Mouse (Mus musculus) brown adipose tissue, adult 24 weeks (tissue): Measurements from ENCODE around the gene Klhl8. TPM values are rescaled to one million over a fixed set of nuclear protein-coding genes. Genes with fewer than 3 reads are reported as not detected.
A peak's percentile ranks its signal among the peaks of the same experiment; 100 is the strongest.
"Not testable (repeated sequence)": the region's sequence is repeated elsewhere in the genome, so short reads cannot be mapped to it uniquely, and the experiment has no call there.

Source experiments
- H3K27ac ChIP-seq: fragments of 200-500 bp; replicated peaks from 2 replicates; pipeline ENCODE4 v1.5.1; 2012; ENCODE audit warnings: low read depth, mild to moderate bottlenecking, low read length
- H3K4me1 ChIP-seq: fragments of 200-500 bp; 2 replicates; pipeline ENCODE4 v1.6.1; 2012; ENCODE audit warnings: low read length, mixed read lengths; ENCODE audit not compliant: control insufficient read depth, insufficient read depth, insufficient read length
- H3K4me3 ChIP-seq: fragments of 200-500 bp; 2 replicates; pipeline ENCODE4 v1.5.1; 2012; ENCODE audit warnings: low read depth, mild to moderate bottlenecking, low read length, moderate library complexity; ENCODE audit not compliant: insufficient read depth
- polyA plus RNA-seq: library from polyadenylated mRNA; stranded (reverse); fragments of >200 nt; gene quantifications from 2 replicates; pipeline ENCODE4 v1.2.4, GENCODE M21; 2012; ENCODE audit not compliant: missing spikeins, insufficient read depth, insufficient read length

Gene Klhl8
- polyA plus RNA-seq, result 3.0 and 3.7 TPM in 2 replicates

DNA sequence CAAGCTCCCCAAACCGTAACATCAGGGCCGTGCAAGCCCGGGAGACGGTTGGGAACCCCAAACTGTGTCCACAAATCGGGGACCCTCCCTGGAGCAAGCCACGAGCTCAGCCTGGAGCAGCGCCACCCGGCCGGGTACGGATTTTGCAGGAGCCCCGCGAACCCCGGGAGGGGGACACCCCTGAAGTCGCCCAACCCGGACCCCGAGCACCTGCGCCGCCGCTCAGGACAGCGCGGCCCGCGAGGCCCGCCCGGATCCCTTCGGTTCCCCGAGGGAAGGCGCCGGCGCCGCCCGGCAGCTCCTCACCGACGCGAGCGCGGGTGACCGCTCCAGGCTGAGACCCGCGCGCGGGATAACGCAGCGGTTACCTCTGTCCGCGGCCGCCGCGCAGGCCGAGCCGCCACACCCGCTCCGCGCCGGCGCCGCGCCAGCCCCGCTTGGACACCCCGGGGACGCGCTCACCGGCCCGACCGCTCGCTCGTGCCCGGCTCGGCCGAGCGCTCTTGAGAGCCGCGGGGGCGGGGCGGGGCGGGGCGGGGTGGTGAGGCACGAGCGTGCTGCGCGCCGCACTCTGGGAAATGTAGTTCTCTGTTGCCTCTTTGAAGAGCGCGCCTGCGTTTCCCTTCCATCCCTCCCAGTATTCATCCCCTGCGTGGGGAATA lies at the start of gene Klhl8:
Klhl8 (minus strand) TSS at position 512 of the 662 bp plus-strand sequence.
- no peaks in the 10 kb centered on the region for H3K4me1 ChIP-seq
- H3K27ac ChIP-seq, result 0 out of 2 replicates have a peak within 1 kb of the TSS, but pooled peaks have one; percentile 33
- H3K4me3 ChIP-seq, result peak within 1 kb of the TSS; percentile 99

DNA sequence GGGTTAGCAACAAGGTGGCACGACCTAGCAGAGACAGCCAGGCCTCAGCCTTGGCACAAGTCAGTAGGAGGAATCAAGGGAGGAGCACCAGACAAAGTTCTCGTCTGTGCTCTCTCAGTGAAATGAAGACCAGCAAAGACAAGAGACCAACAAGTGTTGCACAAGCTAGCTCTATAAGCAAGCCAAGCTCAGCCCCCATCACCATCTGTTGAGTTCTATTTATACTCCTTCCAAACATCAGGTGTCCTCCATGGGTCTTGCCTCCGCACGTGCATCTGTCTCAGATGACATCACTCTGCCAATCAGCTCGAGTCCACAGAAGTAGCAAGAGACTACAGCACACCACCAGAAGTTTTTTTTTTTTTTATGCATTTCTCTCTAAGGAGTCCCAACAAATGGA lies 43.6 kb upstream of the Klhl8 start:
- Histone ChIP-seq H3K4me3 (no peak overlapping the region), H3K4me1 (no peaks in the 10 kb centered on the region), H3K27ac (no peak overlapping the region)

DNA sequence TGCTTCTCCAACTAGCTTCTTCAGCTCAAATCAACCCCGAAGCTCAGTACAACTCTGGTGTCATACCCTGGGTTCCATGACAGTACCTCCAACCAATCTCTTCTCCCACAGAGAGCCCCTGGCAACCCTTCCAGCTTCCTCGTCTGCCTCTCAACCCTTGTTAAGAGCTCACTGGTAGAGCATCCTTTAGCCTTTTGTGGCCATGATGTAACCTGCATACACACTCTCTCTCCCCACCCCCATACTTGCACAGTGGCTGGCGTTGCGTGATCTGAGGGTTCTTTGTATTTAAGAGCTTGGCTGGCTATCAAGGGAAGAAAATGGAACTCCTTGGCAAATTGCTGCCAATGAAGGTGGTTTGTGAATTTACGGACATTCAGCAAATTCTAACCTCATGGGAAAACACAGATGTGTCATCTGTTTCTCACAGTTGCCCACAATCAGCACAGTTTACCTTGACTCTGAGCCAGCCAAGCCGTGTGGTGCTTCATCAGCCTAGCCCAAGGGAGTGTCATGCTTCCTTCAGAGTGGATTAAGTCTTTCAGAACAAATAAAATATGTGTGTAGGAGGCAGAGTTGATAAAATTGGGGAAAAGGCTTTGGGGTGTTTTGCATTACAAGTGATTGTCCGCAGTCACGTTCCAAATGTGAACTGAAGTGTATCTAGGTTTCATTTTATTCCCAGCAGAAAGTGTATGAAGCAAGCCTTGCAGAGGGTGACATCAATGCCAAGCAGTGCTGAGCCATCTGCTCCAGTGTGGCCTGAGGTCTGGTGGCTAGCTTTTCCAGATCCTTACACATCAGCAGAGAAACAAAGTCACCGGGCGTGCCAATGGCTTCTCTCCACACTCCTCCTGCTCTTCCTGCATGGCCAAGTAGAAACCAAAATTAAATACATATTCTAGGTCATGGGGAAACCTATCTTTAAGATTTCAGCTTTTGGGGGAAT lies 42.4 kb upstream of the Klhl8 start:
- Histone ChIP-seq H3K27ac (no peak overlapping the region), H3K4me3 (no peak overlapping the region)

GRCm38 (mm10) chr5:103950138-103950537 lies 39.1 kb upstream of the Klhl8 start:
- H3K4me3 ChIP-seq, H3K4me1 ChIP-seq, H3K27ac ChIP-seq: not testable (repeated sequence)

More for the DNA sequence above, 42.4 kb upstream of the Klhl8 start:
- no peaks in the 10 kb centered on the region for H3K4me1 ChIP-seq

- no peaks in the 10 kb centered on the region for H3K4me1 ChIP-seq
- no peak overlapping the region for H3K4me3 ChIP-seq
- no peak overlapping the region for H3K27ac ChIP-seq
Observed at GRCm38 (mm10) chr5:103943183-103943582, 32.1 kb upstream of the Klhl8 start.

GRCm38 (mm10) chr5:103939856-103940255 lies 28.8 kb upstream of the Klhl8 start:
- Histone ChIP-seq H3K4me3 (no peak overlapping the region), H3K27ac (no peak overlapping the region), H3K4me1 (no peaks in the 10 kb centered on the region)

GRCm38 (mm10) chr5:103939350-103939652 lies 28.2 kb upstream of the Klhl8 start:
- H3K4me3 ChIP-seq, result no peak overlapping the region
- no peak overlapping the region for H3K27ac ChIP-seq

GRCm38 (mm10) chr5:103938547-103939349 lies 27.7 kb upstream of the Klhl8 start:
- H3K4me1 ChIP-seq, result no peaks in the 10 kb centered on the region
- H3K4me3 ChIP-seq, result no peak overlapping the region
- H3K27ac ChIP-seq, result no peak overlapping the region

More at GRCm38 (mm10) chr5:103939350-103939652, 28.2 kb upstream of the Klhl8 start:
- no peaks in the 10 kb centered on the region for H3K4me1 ChIP-seq

GRCm38 (mm10) chr5:103936906-103937589 lies 26.0 kb upstream of the Klhl8 start:
- H3K4me3 ChIP-seq, result no peak overlapping the region
- H3K27ac ChIP-seq, result no peak overlapping the region
- no peaks in the 10 kb centered on the region for H3K4me1 ChIP-seq

DNA sequence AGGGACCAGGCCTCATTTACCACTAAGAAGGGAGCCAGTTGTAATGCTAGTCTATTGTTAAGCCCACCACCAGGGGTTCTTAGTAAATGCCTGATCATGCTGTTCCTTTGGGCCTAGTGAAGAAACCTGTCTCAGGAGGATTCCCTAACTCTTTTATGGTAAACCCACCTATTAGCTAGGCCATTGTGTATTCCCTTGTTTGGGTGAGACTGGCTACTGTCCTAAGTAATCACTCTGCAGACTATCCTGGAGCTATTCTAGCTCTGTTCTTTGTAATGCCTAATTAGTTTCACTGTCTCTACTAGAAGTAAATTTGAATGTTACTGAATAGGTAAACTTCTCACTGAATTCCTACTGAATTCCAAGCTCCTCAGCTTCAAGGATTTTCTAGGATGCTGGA lies 20.9 kb upstream of the Klhl8 start:
- not testable (repeated sequence) for H3K4me1 ChIP-seq, H3K27ac ChIP-seq

DNA sequence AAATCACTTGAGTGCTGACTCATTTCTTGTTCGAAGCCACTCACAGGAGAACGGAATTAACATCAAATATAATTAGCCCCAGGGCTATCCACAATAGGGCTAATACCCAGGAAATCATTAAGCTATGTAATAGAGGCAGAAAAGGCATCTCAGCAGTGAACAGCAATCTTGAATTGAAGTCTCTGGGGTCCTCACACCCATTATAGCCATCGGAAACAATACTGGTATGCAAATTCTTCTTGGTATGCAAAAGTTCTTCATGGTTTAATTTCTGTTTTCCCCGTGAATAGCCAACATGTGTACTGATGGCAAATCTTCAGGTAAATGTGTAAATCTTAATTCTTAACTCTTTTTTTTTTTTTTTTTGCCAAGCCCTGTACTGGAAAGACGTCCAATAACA lies 19.5 kb upstream of the Klhl8 start:
- Histone ChIP-seq H3K4me3 (no peak overlapping the region), H3K27ac (no peak overlapping the region), H3K4me1 (no peaks in the 10 kb centered on the region)

More for the DNA sequence above, 20.9 kb upstream of the Klhl8 start:
- H3K4me3 ChIP-seq, result not testable (repeated sequence)

- no peak overlapping the region for H3K27ac ChIP-seq
- H3K4me3 ChIP-seq, result no peak overlapping the region
- no peaks in the 10 kb centered on the region for H3K4me1 ChIP-seq
Observed at GRCm38 (mm10) chr5:103928196-103928550, 17.1 kb upstream of the Klhl8 start.

DNA sequence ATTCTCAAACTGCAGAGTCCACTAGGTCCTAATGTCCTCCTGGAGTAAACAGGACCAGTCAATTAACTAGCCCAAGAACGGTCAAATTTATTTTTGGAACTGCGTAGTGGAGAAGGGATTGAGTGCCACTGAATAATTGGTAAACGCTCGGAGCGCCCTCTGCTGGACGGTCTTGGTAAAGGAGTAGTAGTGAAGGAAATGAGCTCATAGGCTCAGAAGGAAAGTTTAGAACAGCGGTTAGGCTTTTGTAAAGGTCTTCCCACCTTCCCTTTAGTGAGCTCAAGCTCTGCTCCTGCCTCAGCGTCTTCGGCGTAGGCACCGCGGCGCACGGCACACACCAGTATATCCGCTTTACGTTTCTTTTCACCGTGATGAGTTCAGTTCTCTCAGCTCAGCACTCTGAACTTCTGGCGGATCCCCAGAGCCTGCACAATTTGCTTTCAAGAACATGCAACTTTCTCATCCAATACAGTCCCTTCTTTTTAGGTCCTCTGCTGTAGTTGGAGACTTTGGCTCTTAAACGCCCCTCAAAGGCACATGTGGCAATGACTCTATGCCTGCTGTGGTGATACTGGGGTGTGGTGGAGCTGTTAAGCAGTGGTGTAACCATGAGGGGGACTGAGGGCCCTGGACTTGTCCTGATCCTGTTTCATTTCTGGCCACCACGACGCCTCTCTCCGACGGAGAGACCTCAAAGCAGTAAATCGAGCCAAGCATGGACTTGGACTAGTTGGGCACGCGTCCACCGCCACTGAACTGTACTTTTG lies 16.6 kb upstream of the Klhl8 start:
- Histone ChIP-seq H3K4me3 (peak overlapping the region; percentile 62), H3K4me1 (no peaks in the 10 kb centered on the region), H3K27ac (peak overlapping the region; percentile 65)

GRCm38 (mm10) chr5:103926398-103926797 lies 15.3 kb upstream of the Klhl8 start:
- no peaks in the 10 kb centered on the region; the same call in 1 of the 2 replicates for H3K4me1 ChIP-seq
- H3K27ac ChIP-seq, result no peak overlapping the region
- no peak overlapping the region for H3K4me3 ChIP-seq
